Mouse (Mus musculus): ENCODE results near the gene Trim38. TPM values are rescaled to one million over a fixed set of nuclear protein-coding genes. Genes with fewer than 3 reads are reported as not detected.
"Not testable (repeated sequence)": the region's sequence is repeated elsewhere in the genome, so short reads cannot be mapped to it uniquely, and the experiment has no call there.

Trim38 gene
- polyA plus RNA-seq, 1 experiment from 2014 or later, result not detected

DNA sequence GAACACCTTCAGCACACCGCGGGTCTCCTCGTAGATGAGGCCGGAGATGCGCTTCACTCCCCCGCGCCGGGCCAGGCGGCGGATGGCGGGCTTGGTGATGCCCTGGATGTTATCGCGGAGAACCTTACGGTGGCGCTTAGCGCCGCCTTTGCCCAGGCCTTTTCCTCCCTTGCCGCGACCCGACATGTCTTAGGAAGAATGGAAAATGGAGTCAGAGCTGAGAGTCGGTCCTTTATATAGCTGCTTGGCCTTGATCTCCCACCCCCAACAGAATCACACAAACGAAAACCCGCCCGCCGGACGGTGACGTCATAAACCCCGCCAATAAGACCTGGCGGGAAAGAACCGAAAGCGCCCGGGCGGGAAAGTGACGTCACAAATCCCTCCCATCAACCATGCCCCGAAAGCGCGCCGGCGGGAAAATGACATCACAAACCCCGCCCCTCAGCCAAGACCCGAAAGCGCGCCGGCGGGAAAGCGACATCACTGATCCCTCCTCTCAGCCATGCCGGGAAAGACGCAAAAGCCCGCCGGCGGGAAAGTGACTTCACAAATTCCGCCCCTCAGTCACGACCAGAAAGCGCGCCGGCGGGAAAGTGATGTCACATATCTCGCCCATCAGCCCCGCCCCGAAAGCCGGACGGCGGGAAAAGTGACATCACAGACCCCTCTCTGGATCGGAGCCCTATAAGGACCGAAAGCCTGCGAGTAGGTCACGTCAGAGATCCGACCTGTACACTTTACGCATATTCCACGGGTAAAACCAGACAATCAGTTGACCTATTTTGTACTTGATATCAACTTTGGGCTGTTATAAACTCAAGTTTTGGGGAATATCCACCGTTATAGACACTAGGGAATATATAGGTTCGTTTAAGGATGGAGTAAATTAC is 8.5 kb upstream of the Trim38 start, which contains the start of gene Hist1h4a:
Gene Hist1h4a, minus strand, starts transcription at position 259 of the 893 bp plus-strand sequence.
- Histone ChIP-seq H3K9me3 (ENCODE audit: low read length) (no peaks in the 10 kb centered on the region), H3K9ac (replicated peaks; ENCODE audit: low read length) (peak within 1 kb of the TSS; percentile 83), H3K36me3 (ENCODE audit: insufficient read depth, low read length) (no peaks in the 10 kb centered on the region), H3K27me3 (ENCODE audit: insufficient read depth, low read length) (no peaks in the 10 kb centered on the region), H3K4me1 (ENCODE audit: insufficient read depth, low read length) (peaks cover 31% of the 10 kb centered on the region), H3K4me2 (replicated peaks; ENCODE audit: low read depth, low read length) (peak within 1 kb of the TSS; percentile 90), H3K4me3 (ENCODE audit: low read length) (peak within 1 kb of the TSS; percentile 70), H3K27ac (ENCODE audit: low read length) (peak within 1 kb of the TSS; percentile 99)
- under 1% methylated on average over 64 of the region's 72 CpGs for WGBS
- ATAC-seq (ENCODE audit: low FRiP score, low TSS enrichment), result peak; percentile 80

DNA sequence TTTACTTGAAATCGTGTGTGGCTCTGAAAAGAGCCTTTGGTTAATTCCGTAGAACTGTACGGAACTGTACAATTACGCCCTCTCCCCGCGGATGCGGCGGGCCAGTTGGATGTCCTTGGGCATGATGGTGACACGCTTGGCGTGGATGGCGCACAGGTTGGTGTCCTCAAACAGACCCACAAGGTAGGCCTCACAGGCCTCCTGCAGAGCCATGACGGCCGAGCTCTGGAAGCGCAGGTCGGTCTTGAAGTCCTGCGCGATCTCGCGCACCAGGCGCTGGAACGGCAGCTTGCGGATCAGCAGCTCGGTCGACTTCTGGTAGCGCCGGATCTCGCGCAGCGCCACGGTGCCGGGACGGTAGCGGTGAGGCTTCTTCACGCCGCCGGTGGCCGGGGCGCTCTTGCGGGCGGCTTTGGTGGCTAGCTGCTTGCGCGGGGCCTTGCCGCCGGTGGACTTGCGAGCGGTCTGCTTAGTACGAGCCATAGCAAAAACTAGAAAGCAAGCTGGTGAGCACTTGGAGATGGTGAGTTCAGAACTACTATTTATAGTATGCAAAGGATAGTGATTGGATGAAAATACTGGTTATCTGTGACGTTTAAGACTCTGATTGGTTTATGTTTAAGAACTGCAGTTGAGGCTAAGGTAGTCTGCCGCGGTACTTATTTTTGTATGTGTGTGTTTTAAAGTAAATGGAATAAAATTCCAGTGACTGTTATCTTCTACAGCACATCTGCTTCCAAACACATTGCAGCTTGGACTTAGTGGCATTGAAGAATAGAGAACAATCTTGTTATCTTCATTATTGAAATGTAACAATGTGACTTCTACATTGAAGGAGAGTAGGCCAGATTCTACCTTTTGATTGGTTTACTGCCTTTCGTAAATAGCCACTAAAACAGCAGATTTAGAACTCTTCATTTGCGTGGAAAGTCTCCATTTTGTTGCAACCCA is 7.6 kb upstream of the Trim38 start, which contains the start of gene Hist1h3a:
Gene Hist1h3a, minus strand, starts transcription at position 516 of the 951 bp plus-strand sequence.
- H3K36me3 ChIP-seq (ENCODE audit: insufficient read depth, low read length); H3K9me3 ChIP-seq (ENCODE audit: low read length); H3K27me3 ChIP-seq (ENCODE audit: insufficient read depth, low read length): not testable (repeated sequence)
- H3K27ac ChIP-seq (ENCODE audit: low read length), result peak within 1 kb of the TSS; percentile 99
- H3K4me1 ChIP-seq (ENCODE audit: insufficient read depth, low read length), result peaks cover 31% of the 10 kb centered on the region
- ATAC-seq (ENCODE audit: low FRiP score, low TSS enrichment), result peak; percentile 64
- peak within 1 kb of the TSS; percentile 70 for H3K4me3 ChIP-seq (ENCODE audit: low read length)
- peak within 1 kb of the TSS; percentile 68 for H3K9ac ChIP-seq (replicated peaks; ENCODE audit: low read length)
- under 1% methylated on average over 28 of the region's 52 CpGs for WGBS
- H3K4me2 ChIP-seq (replicated peaks; ENCODE audit: low read depth, low read length), result peak within 1 kb of the TSS; percentile 90

DNA sequence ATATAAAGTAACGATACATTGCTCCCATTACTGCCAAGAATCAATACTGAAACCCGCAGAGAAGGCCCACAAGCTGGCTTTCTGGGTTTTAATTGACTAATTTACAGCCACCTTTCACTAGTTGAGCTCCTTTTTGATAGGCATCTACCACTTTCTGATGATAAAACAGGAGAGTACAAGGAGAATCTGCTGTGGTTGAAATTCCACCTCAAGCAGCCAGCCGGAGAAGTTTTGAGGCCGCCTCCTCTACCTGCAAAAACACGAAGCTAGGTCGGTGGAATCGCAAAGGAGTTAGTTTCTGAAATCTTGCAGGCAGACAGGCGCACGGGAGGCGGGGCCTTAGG is 6.5 kb upstream of the Trim38 start:
- WGBS, result under 1% methylated on average over 10 of the region's 10 CpGs
- ATAC-seq (ENCODE audit: low FRiP score, low TSS enrichment), result no peak
- H3K36me3 ChIP-seq (ENCODE audit: insufficient read depth, low read length), result no peaks in the 10 kb centered on the region
- peak overlapping the region; percentile 70 for H3K4me3 ChIP-seq (ENCODE audit: low read length)
- H3K27ac ChIP-seq (ENCODE audit: low read length), result peak overlapping the region; percentile 99
- H3K9ac ChIP-seq (replicated peaks; ENCODE audit: low read length), result peak overlapping the region; percentile 68
- no peaks in the 10 kb centered on the region for H3K9me3 ChIP-seq (ENCODE audit: low read length)
- H3K4me1 ChIP-seq (ENCODE audit: insufficient read depth, low read length), result peaks cover 24% of the 10 kb centered on the region
- H3K4me2 ChIP-seq (replicated peaks; ENCODE audit: low read depth, low read length), result peak overlapping the region; percentile 90
- H3K27me3 ChIP-seq (ENCODE audit: insufficient read depth, low read length), result no peaks in the 10 kb centered on the region

DNA sequence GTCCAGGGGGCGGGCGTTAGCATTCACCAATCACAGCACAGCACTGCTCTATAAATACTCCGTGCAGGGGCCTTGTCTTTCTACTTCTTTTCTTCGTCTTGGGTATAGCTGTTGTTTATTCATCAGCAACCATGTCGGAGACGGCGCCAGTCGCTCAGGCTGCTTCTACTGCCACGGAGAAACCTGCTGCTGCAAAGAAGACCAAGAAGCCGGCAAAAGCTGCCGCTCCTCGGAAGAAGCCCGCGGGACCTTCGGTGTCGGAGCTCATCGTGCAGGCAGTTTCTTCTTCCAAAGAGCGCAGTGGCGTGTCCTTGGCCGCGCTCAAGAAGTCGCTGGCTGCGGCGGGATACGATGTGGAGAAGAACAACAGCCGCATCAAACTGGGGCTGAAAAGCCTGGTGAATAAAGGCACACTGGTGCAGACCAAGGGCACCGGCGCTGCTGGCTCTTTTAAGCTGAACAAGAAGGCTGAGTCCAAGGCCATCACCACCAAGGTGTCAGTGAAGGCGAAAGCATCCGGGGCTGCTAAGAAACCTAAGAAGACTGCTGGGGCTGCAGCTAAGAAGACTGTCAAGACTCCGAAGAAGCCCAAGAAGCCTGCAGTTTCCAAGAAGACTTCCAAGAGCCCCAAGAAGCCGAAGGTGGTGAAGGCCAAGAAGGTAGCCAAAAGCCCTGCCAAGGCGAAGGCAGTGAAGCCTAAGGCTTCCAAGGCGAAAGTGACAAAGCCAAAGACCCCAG is 6.0 kb upstream of the Trim38 start, which contains the start of gene Hist1h1a:
Gene Hist1h1a, plus strand, starts transcription at position 81 of the 738 bp plus-strand sequence.
- no peaks in the 10 kb centered on the region for H3K9me3 ChIP-seq (ENCODE audit: low read length)
- 2% methylated on average over 34 of the region's 34 CpGs for WGBS
- H3K9ac ChIP-seq (replicated peaks; ENCODE audit: low read length), result peak within 1 kb of the TSS; percentile 83
- peak within 1 kb of the TSS; percentile 90 for H3K4me2 ChIP-seq (replicated peaks; ENCODE audit: low read depth, low read length)
- H3K36me3 ChIP-seq (ENCODE audit: insufficient read depth, low read length), result no peaks in the 10 kb centered on the region
- H3K27me3 ChIP-seq (ENCODE audit: insufficient read depth, low read length), result no peaks in the 10 kb centered on the region
- ATAC-seq (ENCODE audit: low FRiP score, low TSS enrichment), result peak; percentile 79
- H3K4me1 ChIP-seq (ENCODE audit: insufficient read depth, low read length), result peaks cover 24% of the 10 kb centered on the region
- H3K4me3 ChIP-seq (ENCODE audit: low read length), result peak within 1 kb of the TSS; percentile 70
- H3K27ac ChIP-seq (ENCODE audit: low read length), result peak within 1 kb of the TSS; percentile 99

DNA sequence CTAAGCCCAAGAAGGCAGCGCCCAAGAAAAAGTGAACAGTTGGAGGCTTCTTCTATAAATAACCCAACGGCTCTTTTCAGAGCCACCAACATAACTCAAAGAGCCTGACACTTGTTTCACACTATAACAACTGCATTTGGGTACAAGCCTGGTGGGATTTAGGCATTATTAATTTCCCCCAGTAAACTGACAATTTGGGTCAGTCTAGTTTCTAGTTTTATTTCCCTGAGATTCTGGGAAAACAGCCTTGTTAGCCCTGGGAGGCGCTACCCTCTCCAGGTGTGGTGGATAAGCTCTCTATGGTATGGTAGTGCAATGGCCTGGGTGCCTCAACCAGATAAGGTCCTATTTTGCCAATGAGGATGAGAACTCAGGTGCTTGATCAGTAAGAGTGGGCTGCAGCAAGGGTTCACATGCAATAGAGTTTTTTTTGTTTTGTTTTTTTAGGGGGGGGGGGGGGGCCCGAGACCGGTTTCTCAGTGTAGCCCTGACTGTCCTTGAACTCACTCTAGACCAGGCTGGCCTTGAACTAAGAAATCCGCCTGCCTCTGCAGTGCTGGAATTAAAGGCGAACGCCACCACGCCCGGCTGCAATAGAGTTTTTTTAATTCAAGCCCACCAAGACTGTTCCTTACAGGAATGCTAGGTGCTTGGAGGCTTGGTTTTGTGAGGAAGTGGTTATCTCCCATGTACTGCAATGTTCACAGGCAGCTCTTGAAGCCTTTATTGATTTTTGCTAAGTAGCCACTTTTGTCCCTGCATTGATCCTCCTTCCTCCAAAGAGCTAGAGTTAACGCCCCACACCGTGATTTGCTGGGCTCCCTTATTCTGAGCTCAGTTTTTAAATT is 5.2 kb upstream of the Trim38 start:
- Histone ChIP-seq H3K9me3 (ENCODE audit: low read length) (no peaks in the 10 kb centered on the region), H3K4me2 (replicated peaks; ENCODE audit: low read depth, low read length) (peak overlapping the region; percentile 90), H3K4me3 (ENCODE audit: low read length) (peak overlapping the region; percentile 70), H3K9ac (replicated peaks; ENCODE audit: low read length) (peak overlapping the region; percentile 83), H3K27ac (ENCODE audit: low read length) (peak overlapping the region; percentile 99), H3K36me3 (ENCODE audit: insufficient read depth, low read length) (no peaks in the 10 kb centered on the region), H3K27me3 (ENCODE audit: insufficient read depth, low read length) (no peaks in the 10 kb centered on the region), H3K4me1 (ENCODE audit: insufficient read depth, low read length) (peaks cover 24% of the 10 kb centered on the region)
- ATAC-seq (ENCODE audit: low FRiP score, low TSS enrichment), result no peak
- WGBS, result 42% methylated on average over 12 of the region's 12 CpGs

DNA sequence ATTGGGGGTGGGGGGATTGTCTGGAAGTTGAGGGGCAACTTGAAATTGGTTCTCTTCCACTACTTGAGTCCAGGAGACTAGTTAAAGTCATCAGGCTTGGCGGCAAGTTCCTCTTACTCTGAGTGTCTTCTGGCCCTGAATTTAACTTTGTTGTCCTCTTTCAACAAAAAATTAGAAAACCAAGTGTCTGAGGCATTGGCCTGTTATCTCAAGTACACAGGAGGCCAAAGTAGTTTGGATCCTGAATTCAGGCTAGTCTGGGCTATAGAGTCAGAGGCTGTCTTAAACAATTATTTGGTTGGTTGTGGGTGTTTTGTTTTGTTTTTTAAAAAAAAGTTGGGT is 4.6 kb upstream of the Trim38 start:
- H3K27me3 ChIP-seq (ENCODE audit: insufficient read depth, low read length), result no peaks in the 10 kb centered on the region
- WGBS, result 64% methylated on average over 1 of the region's 1 CpGs
- H3K4me2 ChIP-seq (replicated peaks; ENCODE audit: low read depth, low read length), result 0 out of 2 replicates have a peak overlapping the region, but pooled peaks have one; percentile 90
- no peak overlapping the region for H3K27ac ChIP-seq (ENCODE audit: low read length)
- no peak for ATAC-seq (ENCODE audit: low FRiP score, low TSS enrichment)
- no peak overlapping the region for H3K9ac ChIP-seq (replicated peaks; ENCODE audit: low read length)
- H3K4me3 ChIP-seq (ENCODE audit: low read length), result no peak overlapping the region
- no peaks in the 10 kb centered on the region for H3K9me3 ChIP-seq (ENCODE audit: low read length)
- peaks cover 20% of the 10 kb centered on the region for H3K4me1 ChIP-seq (ENCODE audit: insufficient read depth, low read length)
- no peaks in the 10 kb centered on the region for H3K36me3 ChIP-seq (ENCODE audit: insufficient read depth, low read length)

DNA sequence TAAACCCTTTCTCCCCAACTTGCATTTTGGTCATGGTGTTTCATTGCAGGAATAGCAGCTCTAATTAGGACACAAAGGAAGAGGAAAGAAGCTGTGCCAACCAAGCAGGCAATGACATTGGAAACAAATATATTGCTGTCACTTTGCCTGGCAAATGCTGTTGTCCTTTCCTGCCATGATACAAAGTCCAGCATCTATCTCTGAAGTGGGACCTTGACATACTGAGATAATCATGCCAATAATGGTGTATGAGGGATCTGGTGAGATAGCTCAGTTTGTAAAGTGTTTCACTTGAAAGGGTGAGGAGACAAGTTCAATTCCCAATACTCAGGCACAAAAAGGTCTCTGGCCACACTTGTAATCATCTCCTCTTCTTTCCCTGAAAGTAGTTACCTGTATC is 2.9 kb upstream of the Trim38 start:
- no peak overlapping the region for H3K4me2 ChIP-seq (replicated peaks; ENCODE audit: low read depth, low read length)
- no peak for ATAC-seq (ENCODE audit: low FRiP score, low TSS enrichment)
- H3K9ac ChIP-seq (replicated peaks; ENCODE audit: low read length), result no peak overlapping the region
- H3K27ac ChIP-seq (ENCODE audit: low read length), result no peak overlapping the region
- H3K9me3 ChIP-seq (ENCODE audit: low read length), result no peaks in the 10 kb centered on the region
- H3K4me3 ChIP-seq (ENCODE audit: low read length), result no peak overlapping the region
- H3K4me1 ChIP-seq (ENCODE audit: insufficient read depth, low read length), result peaks cover 16% of the 10 kb centered on the region
- no peaks in the 10 kb centered on the region for H3K27me3 ChIP-seq (ENCODE audit: insufficient read depth, low read length)
- H3K36me3 ChIP-seq (ENCODE audit: insufficient read depth, low read length), result no peaks in the 10 kb centered on the region

DNA sequence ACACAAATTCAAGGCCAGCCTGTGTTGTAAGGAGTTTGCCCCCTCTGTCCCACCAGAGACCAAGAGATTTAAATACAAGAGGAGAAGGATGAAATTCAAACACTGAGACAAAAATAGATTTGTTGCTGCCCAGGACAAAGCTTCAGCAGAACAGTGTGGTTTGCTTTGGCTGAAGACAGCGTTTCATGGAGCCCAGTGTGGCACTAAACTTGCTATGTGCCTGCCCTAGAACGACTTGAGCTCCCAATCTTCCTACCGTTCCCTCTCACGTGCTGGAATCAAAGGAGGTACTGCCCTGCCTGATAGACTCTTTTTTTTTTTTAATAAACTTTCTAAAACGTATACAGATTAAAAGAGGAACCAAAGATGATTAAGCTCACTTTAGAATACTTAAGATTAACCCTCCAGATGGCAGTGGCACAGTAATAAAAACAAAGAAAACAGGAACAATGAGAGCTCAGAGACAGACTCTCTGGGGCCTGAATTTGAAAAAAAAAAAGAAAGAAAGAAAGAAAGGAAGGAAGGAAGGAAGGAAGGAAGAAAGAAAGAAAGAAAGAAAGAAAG is 797 bp upstream of the Trim38 start:
- WGBS, result 58% methylated on average over 5 of the region's 5 CpGs
- no peak overlapping the region for H3K4me2 ChIP-seq (replicated peaks; ENCODE audit: low read depth, low read length)
- H3K9ac ChIP-seq (replicated peaks; ENCODE audit: low read length), result no peak overlapping the region
- H3K36me3 ChIP-seq (ENCODE audit: insufficient read depth, low read length), result no peaks in the 10 kb centered on the region
- H3K4me3 ChIP-seq (ENCODE audit: low read length), result no peak overlapping the region
- no peaks in the 10 kb centered on the region for H3K27me3 ChIP-seq (ENCODE audit: insufficient read depth, low read length)
- H3K4me1 ChIP-seq (ENCODE audit: insufficient read depth, low read length), result peaks cover 7% of the 10 kb centered on the region
- H3K9me3 ChIP-seq (ENCODE audit: low read length), result no peaks in the 10 kb centered on the region
- no peak for ATAC-seq (ENCODE audit: low FRiP score, low TSS enrichment)
- no peak overlapping the region for H3K27ac ChIP-seq (ENCODE audit: low read length)
